Mouse (Mus musculus) intestine, embryonic 15.5 days (tissue): ENCODE results near the gene Dcaf17. TPM values are rescaled to one million over a fixed set of nuclear protein-coding genes. Genes with fewer than 3 reads are reported as not detected.

Experiments used
- ATAC-seq: fragments of 200-750 bp; cut with Nextera tagmentation; 2 replicates; pipeline ENCODE4 v1.8.0; 2017; ENCODE audit warnings: moderate TSS enrichment, moderate library complexity
- H3K27ac ChIP-seq: fragments of 300-500 bp; sonication (generic); 2 replicates; pipeline ENCODE4 v1.5.1; 2015; ENCODE audit warnings: mild to moderate bottlenecking, inconsistent platforms
- H3K27me3 ChIP-seq: fragments of 300-500 bp; sonication (generic); replicated peaks from 2 replicates; pipeline ENCODE4 v1.6.1; 2015; ENCODE audit warnings: inconsistent platforms
- H3K36me3 ChIP-seq: fragments of 300-500 bp; sonication (generic); 2 replicates; pipeline ENCODE4 v1.6.1; 2015; ENCODE audit warnings: inconsistent platforms
- H3K4me1 ChIP-seq: fragments of 300-500 bp; sonication (generic); replicated peaks from 2 replicates; pipeline ENCODE4 v1.6.1; 2015; ENCODE audit warnings: inconsistent platforms
- H3K4me2 ChIP-seq: fragments of 300-500 bp; sonication (generic); replicated peaks from 2 replicates; pipeline ENCODE4 v1.6.1; 2015; ENCODE audit warnings: mild to moderate bottlenecking, inconsistent platforms
- H3K4me3 ChIP-seq: fragments of 300-500 bp; sonication (generic); replicated peaks from 2 replicates; pipeline ENCODE4 v1.5.1; 2015; ENCODE audit warnings: inconsistent platforms
- H3K9ac ChIP-seq: fragments of 300-500 bp; sonication (generic); 2 replicates; pipeline ENCODE4 v1.6.1; 2015; ENCODE audit warnings: inconsistent platforms
- H3K9me3 ChIP-seq: fragments of 300-500 bp; sonication (generic); 2 replicates; pipeline ENCODE4 v1.6.1; 2016; ENCODE audit warnings: inconsistent platforms
- WGBS: fragments of 180-500 bp; shearing (Covaris S2); methylation state at CpG from one replicate; pipeline ENCODE4 v1.1.7; 2015; 5-methylcytosine and 5-hydroxymethylcytosine counted together
- polyA plus RNA-seq: library from polyadenylated mRNA; unstranded; fragments of >200 nt; fragmentation: Nextera tagmentation; extraction: Ambion mirVana; gene quantifications from 2 replicates; pipeline ENCODE4 v1.2.1, GENCODE M21; 2015

Dcaf17 gene
- polyA plus RNA-seq, 1 experiment from 2014 or later = 43.0 TPM

- Histone ChIP-seq H3K27me3 (no peaks in the 10 kb centered on the region), H3K4me2 (no peak overlapping the region), H3K4me1 (no peaks in the 10 kb centered on the region; the same call in 1 of the 2 replicates), H3K36me3 (no peaks in the 10 kb centered on the region), H3K4me3 (no peak overlapping the region), H3K9me3 (no peaks in the 10 kb centered on the region), H3K27ac (no peak overlapping the region), H3K9ac (no peak overlapping the region)
- no peak for ATAC-seq
- WGBS = 71% methylated on average over 18 of the region's 18 CpGs
These were observed 22.9 kb upstream of the Dcaf17 start for GRCm38 (mm10) chr2:71031973-71032794.

GRCm38 (mm10) chr2:71033014-71033413, 22.1 kb upstream of the Dcaf17 start:
- no peak overlapping the region for H3K27ac ChIP-seq
- WGBS = 74% methylated on average over 4 of the region's 4 CpGs
- no peak for ATAC-seq
- H3K9me3 ChIP-seq = no peaks in the 10 kb centered on the region
- H3K9ac ChIP-seq = no peak overlapping the region
- no peaks in the 10 kb centered on the region for H3K36me3 ChIP-seq
- H3K4me2 ChIP-seq = no peak overlapping the region
- no peak overlapping the region for H3K4me3 ChIP-seq
- H3K4me1 ChIP-seq = no peaks in the 10 kb centered on the region; the same call in 1 of the 2 replicates
- H3K27me3 ChIP-seq = no peaks in the 10 kb centered on the region

- Histone ChIP-seq H3K4me2 (no peak overlapping the region), H3K27me3 (no peaks in the 10 kb centered on the region), H3K4me3 (no peak overlapping the region), H3K27ac (no peak overlapping the region), H3K9ac (no peak overlapping the region), H3K4me1 (no peaks in the 10 kb centered on the region; the same call in 1 of the 2 replicates), H3K9me3 (no peaks in the 10 kb centered on the region), H3K36me3 (no peaks in the 10 kb centered on the region)
- 77% methylated on average over 8 of the region's 8 CpGs for WGBS
- ATAC-seq = no peak
These were observed 21.1 kb upstream of the Dcaf17 start for GRCm38 (mm10) chr2:71033987-71034386.

GRCm38 (mm10) chr2:71037447-71037846, 17.7 kb upstream of the Dcaf17 start:
- no peak overlapping the region for H3K27ac ChIP-seq
- peaks cover 2% of the 10 kb centered on the region for H3K4me1 ChIP-seq
- H3K4me3 ChIP-seq = no peak overlapping the region
- WGBS = 83% methylated on average over 6 of the region's 6 CpGs
- no peaks in the 10 kb centered on the region for H3K9me3 ChIP-seq
- H3K36me3 ChIP-seq = no peaks in the 10 kb centered on the region
- H3K27me3 ChIP-seq = no peaks in the 10 kb centered on the region
- ATAC-seq = no peak
- no peak overlapping the region for H3K4me2 ChIP-seq
- no peak overlapping the region for H3K9ac ChIP-seq

GRCm38 (mm10) chr2:71039522-71040121, 15.5 kb upstream of the Dcaf17 start:
- peak; percentile 55 for ATAC-seq
- H3K27ac ChIP-seq = no peak overlapping the region
- no peak overlapping the region for H3K4me3 ChIP-seq
- H3K36me3 ChIP-seq = no peaks in the 10 kb centered on the region
- H3K4me2 ChIP-seq = no peak overlapping the region; the same call in 1 of the 2 replicates
- H3K4me1 ChIP-seq = peaks cover 2% of the 10 kb centered on the region; the same call in 1 of the 2 replicates
- 40% methylated on average over 11 of the region's 11 CpGs for WGBS
- no peaks in the 10 kb centered on the region for H3K27me3 ChIP-seq
- no peaks in the 10 kb centered on the region for H3K9me3 ChIP-seq
- no peak overlapping the region for H3K9ac ChIP-seq

GRCm38 (mm10) chr2:71046151-71046550, 9.0 kb upstream of the Dcaf17 start:
- no peak overlapping the region for H3K27ac ChIP-seq
- 43% methylated on average over 6 of the region's 6 CpGs for WGBS
- H3K27me3 ChIP-seq = no peaks in the 10 kb centered on the region
- H3K9me3 ChIP-seq = no peaks in the 10 kb centered on the region
- H3K4me3 ChIP-seq = no peak overlapping the region
- H3K4me1 ChIP-seq = 0 out of 2 replicates have a peak, but pooled peaks cover 4% of the 10 kb centered on the region
- H3K9ac ChIP-seq = no peak overlapping the region
- H3K36me3 ChIP-seq = no peaks in the 10 kb centered on the region
- ATAC-seq = no peak
- no peak overlapping the region for H3K4me2 ChIP-seq

GRCm38 (mm10) chr2:71046751-71047320, 8.3 kb upstream of the Dcaf17 start:
- no peaks in the 10 kb centered on the region for H3K27me3 ChIP-seq
- H3K4me2 ChIP-seq = no peak overlapping the region
- H3K36me3 ChIP-seq = no peaks in the 10 kb centered on the region
- no peak overlapping the region for H3K9ac ChIP-seq
- no peak overlapping the region for H3K4me3 ChIP-seq
- WGBS = 34% methylated on average over 6 of the region's 6 CpGs
- H3K9me3 ChIP-seq = no peaks in the 10 kb centered on the region
- 0 out of 2 replicates have a peak, but pooled peaks cover 4% of the 10 kb centered on the region for H3K4me1 ChIP-seq
- H3K27ac ChIP-seq = no peak overlapping the region
- no peak for ATAC-seq

GRCm38 (mm10) chr2:71048896-71049295, 6.2 kb upstream of the Dcaf17 start:
- H3K27me3 ChIP-seq = no peaks in the 10 kb centered on the region
- WGBS = 66% methylated on average over 12 of the region's 12 CpGs
- H3K4me3 ChIP-seq = no peak overlapping the region
- no peaks in the 10 kb centered on the region for H3K36me3 ChIP-seq
- no peaks in the 10 kb centered on the region for H3K9me3 ChIP-seq
- ATAC-seq = no peak
- no peak overlapping the region for H3K9ac ChIP-seq
- H3K27ac ChIP-seq = no peak overlapping the region
- no peak overlapping the region for H3K4me2 ChIP-seq
- H3K4me1 ChIP-seq = peaks cover 6% of the 10 kb centered on the region; the same call in 1 of the 2 replicates

GRCm38 (mm10) chr2:71050511-71050910, 4.6 kb upstream of the Dcaf17 start:
- Histone ChIP-seq H3K4me3 (no peak overlapping the region), H3K4me2 (no peak overlapping the region), H3K4me1 (peaks cover 13% of the 10 kb centered on the region), H3K27ac (no peak overlapping the region), H3K9ac (no peak overlapping the region), H3K27me3 (no peaks in the 10 kb centered on the region), H3K36me3 (no peaks in the 10 kb centered on the region), H3K9me3 (no peaks in the 10 kb centered on the region)
- WGBS = 82% methylated on average over 7 of the region's 7 CpGs
- ATAC-seq = no peak

- Histone ChIP-seq H3K9me3 (no peaks in the 10 kb centered on the region), H3K4me1 (peaks cover 9% of the 10 kb centered on the region), H3K4me3 (peak overlapping the region; percentile 91), H3K27me3 (no peaks in the 10 kb centered on the region), H3K27ac (no peak overlapping the region), H3K4me2 (peak overlapping the region; percentile 79), H3K36me3 (0 out of 2 replicates have a peak, but pooled peaks cover 3% of the 10 kb centered on the region), H3K9ac (peak overlapping the region; percentile 78)
- ATAC-seq = no peak
- 35% methylated on average over 9 of the region's 9 CpGs for WGBS
These were observed 412 bp upstream of the Dcaf17 start for GRCm38 (mm10) chr2:71054716-71055115.

GRCm38 (mm10) chr2:71056115-71056835, 1.1 kb downstream of the Dcaf17 start:
- H3K4me1 ChIP-seq = peaks cover 9% of the 10 kb centered on the region
- H3K4me2 ChIP-seq = peak overlapping the region; percentile 79
- 11% methylated on average over 21 of the region's 21 CpGs for WGBS
- peak overlapping the region; percentile 98 for H3K27ac ChIP-seq
- peaks cover 5% of the 10 kb centered on the region; the same call in 1 of the 2 replicates for H3K36me3 ChIP-seq
- H3K4me3 ChIP-seq = peak overlapping the region; percentile 91
- ATAC-seq = no peak
- H3K9me3 ChIP-seq = no peaks in the 10 kb centered on the region
- no peaks in the 10 kb centered on the region for H3K27me3 ChIP-seq
- H3K9ac ChIP-seq = peak overlapping the region; percentile 92

GRCm38 (mm10) chr2:71071601-71072000, 16.5 kb downstream of the Dcaf17 start:
- 97% methylated on average over 4 of the region's 4 CpGs for WGBS
- Histone ChIP-seq H3K4me3 (no peak overlapping the region), H3K27ac (no peak overlapping the region), H3K36me3 (no peaks in the 10 kb centered on the region), H3K4me1 (no peaks in the 10 kb centered on the region), H3K4me2 (no peak overlapping the region), H3K9me3 (no peaks in the 10 kb centered on the region), H3K9ac (no peak overlapping the region), H3K27me3 (no peaks in the 10 kb centered on the region)
- no peak for ATAC-seq
